Mouse (Mus musculus): Measurements from ENCODE around the gene Etfb. TPM values are rescaled to one million over a fixed set of nuclear protein-coding genes. Genes with fewer than 3 reads are reported as not detected.
A peak's percentile ranks its signal among the peaks of the same experiment; 100 is the strongest.

Gene Etfb
- polyA plus RNA-seq, 1 experiment from 2014 or later, result 668 TPM

DNA sequence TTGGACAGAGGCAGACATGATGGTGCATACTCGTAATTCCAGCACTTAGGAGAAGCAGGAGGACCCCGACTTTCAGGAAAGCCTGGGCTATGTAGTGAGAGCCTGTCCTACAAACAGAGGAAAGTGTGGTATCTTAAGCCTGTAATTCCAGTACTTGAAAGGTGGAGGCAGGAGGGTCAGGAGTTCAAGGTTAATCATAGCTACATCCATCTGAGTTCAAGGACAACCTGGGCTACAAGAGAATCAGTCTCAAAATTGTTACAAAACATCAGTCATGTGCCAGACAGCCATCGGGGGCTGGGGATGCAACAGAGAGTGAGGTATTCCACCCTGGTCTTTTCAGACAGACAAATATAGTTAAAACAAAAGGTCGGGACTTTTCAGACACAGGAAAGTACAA, 11.0 kb upstream of the Etfb start:
- no peaks in the 10 kb centered on the region for H3K4me1 ChIP-seq (replicated peaks)
- no peak overlapping the region for H3K4me2 ChIP-seq
- no peaks in the 10 kb centered on the region for H3K27me3 ChIP-seq
- no peak overlapping the region for H3K4me3 ChIP-seq
- no peak for ATAC-seq (replicated peaks; ENCODE audit: insufficient number of reproducible peaks, insufficient read depth, low FRiP score, low read depth)
- 61% methylated on average over 4 of the region's 4 CpGs for WGBS
- no peaks in the 10 kb centered on the region for H3K9me3 ChIP-seq (replicated peaks)
- H3K27ac ChIP-seq, result no peak overlapping the region
- H3K9ac ChIP-seq, result no peak overlapping the region
- no peaks in the 10 kb centered on the region for H3K36me3 ChIP-seq

DNA sequence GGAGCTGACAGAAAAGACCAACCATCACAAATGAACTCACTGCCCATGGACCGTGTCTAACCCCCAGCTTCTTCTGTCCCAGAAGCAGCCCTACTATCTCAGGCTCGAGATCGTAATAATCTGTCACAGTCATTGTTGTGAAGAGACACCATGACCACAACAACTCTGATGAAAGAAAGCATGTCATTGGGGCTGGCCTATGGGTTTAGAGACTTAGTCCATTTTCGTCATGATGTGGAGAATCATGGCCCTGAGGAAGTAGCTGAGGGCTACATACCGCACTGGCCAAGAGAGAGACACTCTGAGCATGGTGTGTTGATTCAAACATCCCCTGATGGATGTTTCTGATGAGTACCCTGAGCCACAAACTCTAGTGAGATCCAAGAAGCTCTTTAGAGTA, 9.2 kb upstream of the Etfb start:
- no peak for ATAC-seq (replicated peaks; ENCODE audit: insufficient number of reproducible peaks, insufficient read depth, low FRiP score, low read depth)
- Histone ChIP-seq H3K27ac (no peak overlapping the region), H3K4me1 (replicated peaks) (no peaks in the 10 kb centered on the region), H3K4me2 (no peak overlapping the region), H3K27me3 (no peaks in the 10 kb centered on the region), H3K9ac (no peak overlapping the region), H3K4me3 (no peak overlapping the region), H3K36me3 (no peaks in the 10 kb centered on the region), H3K9me3 (replicated peaks) (no peaks in the 10 kb centered on the region)
- 82% methylated on average over 5 of the region's 5 CpGs for WGBS

DNA sequence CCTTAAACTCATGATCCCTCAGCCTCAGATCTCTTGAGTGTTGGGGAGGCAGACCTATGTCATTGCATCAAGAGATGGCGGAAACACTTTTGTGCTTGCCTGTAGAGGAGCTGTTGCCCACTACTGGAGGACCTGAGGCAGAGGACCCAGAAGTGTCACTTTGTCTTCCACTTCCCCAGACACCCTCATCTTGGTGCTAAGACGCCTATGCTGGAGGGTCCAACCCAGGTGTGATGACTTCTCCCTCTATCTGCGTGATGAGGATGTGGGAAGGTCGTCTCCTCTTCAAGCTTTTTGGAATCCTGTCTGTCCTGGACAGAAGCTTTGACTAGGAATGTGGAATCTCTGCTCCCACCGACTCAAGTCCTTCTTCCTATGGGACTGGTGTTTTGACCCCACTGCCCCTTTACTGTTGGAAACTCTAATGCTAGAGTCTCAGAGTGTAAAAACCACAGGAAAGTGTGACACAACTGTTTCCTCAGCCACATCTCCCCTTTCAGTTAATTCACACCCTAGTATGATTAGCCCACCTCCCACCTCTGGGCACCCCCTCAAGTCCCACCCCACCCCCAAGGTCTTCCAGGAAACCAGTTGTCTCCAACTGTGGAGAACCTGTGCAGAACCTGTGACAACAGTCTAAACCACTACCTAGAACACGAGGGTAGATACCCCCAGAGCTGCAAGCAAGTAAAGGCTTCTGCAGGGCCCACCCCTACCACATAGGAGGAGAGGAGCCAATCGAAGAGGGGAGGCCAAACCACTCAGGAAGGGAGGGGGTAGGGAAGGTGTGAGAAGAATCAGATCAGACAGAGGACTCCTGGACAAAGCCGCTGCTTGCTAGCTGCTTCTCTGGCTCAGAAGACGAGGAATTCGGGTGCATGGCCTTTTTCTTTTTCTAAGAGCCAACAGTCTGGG, 7.3 kb upstream of the Etfb start, which contains the start of gene Nkg7:
Gene Nkg7 (plus strand): TSS at position 733 of the 915 bp plus-strand sequence.
- no peak within 1 kb of the TSS for H3K4me2 ChIP-seq
- no peaks in the 10 kb centered on the region for H3K36me3 ChIP-seq
- ATAC-seq (replicated peaks; ENCODE audit: insufficient number of reproducible peaks, insufficient read depth, low FRiP score, low read depth), result no peak
- H3K27me3 ChIP-seq, result no peaks in the 10 kb centered on the region
- 65% methylated on average over 10 of the region's 10 CpGs for WGBS
- H3K4me3 ChIP-seq, result no peak within 1 kb of the TSS; the same call in 1 of the 2 replicates
- no peak within 1 kb of the TSS for H3K27ac ChIP-seq
- H3K4me1 ChIP-seq (replicated peaks), result no peaks in the 10 kb centered on the region
- H3K9ac ChIP-seq, result no peak within 1 kb of the TSS
- H3K9me3 ChIP-seq (replicated peaks), result no peaks in the 10 kb centered on the region

DNA sequence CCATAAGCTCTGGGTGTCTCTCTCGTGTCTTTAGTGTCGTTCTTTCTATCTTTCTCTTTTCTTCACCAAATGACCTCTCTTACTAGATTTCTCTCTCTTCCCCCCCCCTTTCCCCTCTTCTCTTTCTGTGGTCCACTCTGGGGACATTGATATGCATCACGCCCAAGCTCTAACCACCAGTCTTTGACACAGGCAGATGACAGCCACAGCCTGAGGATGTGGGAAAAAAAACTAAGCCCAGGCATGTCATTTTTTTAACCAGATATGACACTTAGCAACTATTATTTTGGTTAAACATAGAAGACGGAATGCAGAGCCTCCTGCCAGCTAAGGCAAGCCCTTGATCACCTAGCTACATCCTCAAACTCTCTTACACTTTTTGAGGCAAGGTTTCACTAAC, 5.3 kb upstream of the Etfb start:
- no peak overlapping the region for H3K27ac ChIP-seq
- H3K4me3 ChIP-seq, result no peak overlapping the region
- H3K36me3 ChIP-seq, result no peaks in the 10 kb centered on the region
- no peaks in the 10 kb centered on the region for H3K9me3 ChIP-seq (replicated peaks)
- no peak overlapping the region for H3K9ac ChIP-seq
- no peaks in the 10 kb centered on the region for H3K27me3 ChIP-seq
- no peak for ATAC-seq (replicated peaks; ENCODE audit: insufficient number of reproducible peaks, insufficient read depth, low FRiP score, low read depth)
- H3K4me2 ChIP-seq, result no peak overlapping the region
- 73% methylated on average over 4 of the region's 4 CpGs for WGBS
- H3K4me1 ChIP-seq (replicated peaks), result peaks cover 9% of the 10 kb centered on the region

DNA sequence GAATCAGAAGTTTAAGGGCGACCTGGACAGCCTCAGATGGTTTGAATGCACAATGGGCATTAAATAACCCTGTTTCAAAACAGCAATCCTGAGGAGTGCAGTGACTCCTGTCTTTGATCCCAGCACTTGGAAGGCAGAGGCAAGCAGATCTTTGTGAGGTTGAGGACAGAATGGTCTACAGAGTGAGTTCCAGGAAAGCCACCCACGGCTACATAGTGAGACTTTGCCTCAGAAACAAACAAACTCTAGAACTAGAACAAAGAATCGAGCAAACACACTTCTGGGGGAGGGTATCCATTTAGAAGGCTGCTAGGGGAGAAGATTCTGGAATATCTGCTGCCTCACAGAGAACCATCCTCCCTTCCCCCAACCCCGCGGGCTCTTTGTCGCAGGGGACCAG, 3.4 kb upstream of the Etfb start, which contains the start of gene Cldnd2:
Gene Cldnd2 (plus strand): TSS at position 301 of the 400 bp plus-strand sequence.
- WGBS, result 82% methylated on average over 6 of the region's 6 CpGs
- H3K27ac ChIP-seq, result no peak within 1 kb of the TSS
- peaks cover 18% of the 10 kb centered on the region for H3K4me1 ChIP-seq (replicated peaks)
- no peak for ATAC-seq (replicated peaks; ENCODE audit: insufficient number of reproducible peaks, insufficient read depth, low FRiP score, low read depth)
- no peak within 1 kb of the TSS for H3K4me3 ChIP-seq
- no peak within 1 kb of the TSS for H3K9ac ChIP-seq
- no peaks in the 10 kb centered on the region for H3K9me3 ChIP-seq (replicated peaks)
- H3K27me3 ChIP-seq, result no peaks in the 10 kb centered on the region
- no peaks in the 10 kb centered on the region for H3K36me3 ChIP-seq
- H3K4me2 ChIP-seq, result no peak within 1 kb of the TSS

DNA sequence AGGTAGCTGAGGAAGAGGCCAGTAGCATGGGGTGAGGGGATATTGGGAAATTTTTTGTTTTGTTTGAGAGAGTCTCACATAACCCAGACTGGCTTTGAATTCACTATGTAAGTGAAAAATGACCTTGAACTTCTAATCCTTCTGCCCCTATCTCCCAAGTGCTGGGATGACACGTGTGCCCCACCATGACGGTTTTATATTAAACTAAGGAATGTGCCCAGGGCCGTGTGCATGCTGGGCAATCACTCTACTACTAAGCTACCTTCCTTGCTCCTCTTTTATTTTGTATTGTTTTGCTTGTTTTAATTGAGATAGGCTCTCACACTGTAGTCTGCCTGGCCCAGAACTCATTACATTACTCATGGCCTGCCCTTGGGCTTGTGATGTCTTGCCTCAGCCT, 2.8 kb upstream of the Etfb start:
- no peak overlapping the region for H3K9ac ChIP-seq
- WGBS, result 81% methylated on average over 3 of the region's 3 CpGs
- no peak overlapping the region for H3K4me3 ChIP-seq
- no peak for ATAC-seq (replicated peaks; ENCODE audit: insufficient number of reproducible peaks, insufficient read depth, low FRiP score, low read depth)
- H3K27ac ChIP-seq, result no peak overlapping the region
- no peaks in the 10 kb centered on the region for H3K27me3 ChIP-seq
- H3K9me3 ChIP-seq (replicated peaks), result no peaks in the 10 kb centered on the region
- H3K36me3 ChIP-seq, result no peaks in the 10 kb centered on the region
- no peak overlapping the region for H3K4me2 ChIP-seq
- peaks cover 24% of the 10 kb centered on the region for H3K4me1 ChIP-seq (replicated peaks)

DNA sequence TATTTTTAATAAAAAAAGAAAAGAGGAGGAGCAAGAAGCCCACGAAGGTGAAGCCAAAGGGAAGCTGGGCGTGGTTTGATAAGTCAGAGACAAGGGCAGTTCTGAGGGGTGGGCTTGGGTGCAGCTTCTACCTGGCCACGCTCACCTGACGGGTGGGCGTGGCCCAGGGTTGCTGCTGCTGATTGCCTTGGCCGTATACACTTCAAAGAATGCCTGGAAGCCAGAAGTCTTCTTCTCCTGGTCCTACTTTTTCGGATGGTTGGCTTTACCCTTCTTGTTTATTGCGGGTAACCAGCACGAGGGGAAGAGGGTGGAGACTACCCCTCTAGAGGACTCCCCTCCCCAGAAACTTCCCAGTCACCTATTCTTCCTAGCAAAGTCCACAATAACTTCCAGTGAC, 1.2 kb upstream of the Etfb start:
- H3K27ac ChIP-seq, result peak overlapping the region; percentile 97
- H3K27me3 ChIP-seq, result no peaks in the 10 kb centered on the region
- 14% methylated on average over 9 of the region's 9 CpGs for WGBS
- peak overlapping the region; percentile 60 for H3K4me3 ChIP-seq
- ATAC-seq (replicated peaks; ENCODE audit: insufficient number of reproducible peaks, insufficient read depth, low FRiP score, low read depth), result no peak
- peak overlapping the region; percentile 69 for H3K9ac ChIP-seq
- peaks cover 35% of the 10 kb centered on the region for H3K4me1 ChIP-seq (replicated peaks)
- H3K4me2 ChIP-seq, result peak overlapping the region; percentile 72
- no peaks in the 10 kb centered on the region for H3K36me3 ChIP-seq
- H3K9me3 ChIP-seq (replicated peaks), result no peaks in the 10 kb centered on the region

DNA sequence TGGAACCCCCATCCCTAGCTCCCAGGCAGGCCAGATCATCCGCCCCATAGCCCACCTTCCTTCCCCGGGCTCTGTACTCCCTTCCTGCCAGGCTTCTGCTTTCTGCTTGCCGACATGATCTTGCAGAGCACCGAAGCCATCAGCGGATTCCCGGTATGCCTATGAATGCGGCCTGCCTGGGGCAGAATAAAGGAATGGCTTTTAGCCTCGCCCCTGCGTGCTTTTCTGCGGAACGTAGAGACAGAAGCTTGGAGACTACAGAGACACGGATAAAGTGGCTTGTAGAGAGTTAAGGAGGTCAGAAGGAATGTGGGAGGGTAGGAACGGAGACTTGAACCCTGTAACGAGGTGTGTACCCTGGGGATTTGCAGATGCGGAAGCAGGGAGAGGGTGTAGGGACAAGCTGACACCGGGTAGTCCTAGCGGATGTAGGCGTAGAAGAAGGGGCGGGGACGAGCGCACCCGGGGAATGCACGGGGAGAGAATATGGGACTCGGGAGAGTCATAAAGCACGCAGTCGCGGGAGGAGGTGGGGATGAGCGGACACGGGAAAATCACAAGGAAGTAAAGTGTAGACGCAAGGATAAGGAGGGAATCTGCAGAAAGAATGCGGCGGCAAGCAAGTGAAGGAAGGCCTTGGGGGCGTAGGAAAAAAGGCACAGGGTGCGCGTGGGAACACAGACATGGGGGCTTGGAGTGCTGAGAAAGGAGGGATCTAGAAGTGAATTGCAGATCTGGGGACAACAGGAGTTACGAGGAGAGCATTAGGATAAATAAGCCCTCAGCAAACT, 562 bp upstream of the Etfb start:
- ATAC-seq (replicated peaks; ENCODE audit: insufficient number of reproducible peaks, insufficient read depth, low FRiP score, low read depth), result peak; percentile 88

DNA sequence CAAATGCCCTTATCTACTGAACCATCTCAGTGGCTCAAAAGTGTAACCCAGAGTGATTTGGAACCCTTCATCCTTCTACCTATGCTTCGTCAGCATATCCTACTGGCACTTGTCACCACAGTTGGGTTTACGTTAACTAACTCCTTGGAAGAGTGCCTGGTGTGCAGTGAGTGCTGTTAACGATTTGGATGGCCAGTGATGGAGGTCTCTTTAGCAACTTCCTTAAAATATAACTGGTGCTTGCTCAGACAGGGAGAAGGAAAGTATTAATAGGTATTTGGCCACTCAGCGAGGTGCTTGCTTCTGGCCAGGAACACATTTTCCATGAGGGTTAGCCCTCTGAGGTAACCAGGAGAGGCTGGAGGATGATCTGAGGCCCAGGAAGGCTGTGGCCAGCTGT, 3.9 kb downstream of the Etfb start:
- H3K27ac ChIP-seq, result peak overlapping the region; percentile 69
- 50% methylated on average over 4 of the region's 4 CpGs for WGBS
- H3K4me3 ChIP-seq, result no peak overlapping the region
- H3K4me2 ChIP-seq, result no peak overlapping the region
- H3K4me1 ChIP-seq (replicated peaks), result peaks cover 53% of the 10 kb centered on the region
- no peak overlapping the region for H3K9ac ChIP-seq
- H3K36me3 ChIP-seq, result peaks cover 10% of the 10 kb centered on the region
- H3K9me3 ChIP-seq (replicated peaks), result no peaks in the 10 kb centered on the region
- ATAC-seq (replicated peaks; ENCODE audit: insufficient number of reproducible peaks, insufficient read depth, low FRiP score, low read depth), result no peak
- no peaks in the 10 kb centered on the region for H3K27me3 ChIP-seq

More for the DNA sequence above, 562 bp upstream of the Etfb start:
- Histone ChIP-seq H3K27me3 (no peaks in the 10 kb centered on the region), H3K9ac (peak overlapping the region; percentile 69), H3K9me3 (replicated peaks) (no peaks in the 10 kb centered on the region), H3K4me2 (peak overlapping the region; percentile 72), H3K4me3 (peak overlapping the region; percentile 60), H3K4me1 (replicated peaks) (peaks cover 42% of the 10 kb centered on the region), H3K36me3 (no peaks in the 10 kb centered on the region), H3K27ac (peak overlapping the region; percentile 97)
- 1% methylated on average over 36 of the region's 36 CpGs for WGBS

DNA sequence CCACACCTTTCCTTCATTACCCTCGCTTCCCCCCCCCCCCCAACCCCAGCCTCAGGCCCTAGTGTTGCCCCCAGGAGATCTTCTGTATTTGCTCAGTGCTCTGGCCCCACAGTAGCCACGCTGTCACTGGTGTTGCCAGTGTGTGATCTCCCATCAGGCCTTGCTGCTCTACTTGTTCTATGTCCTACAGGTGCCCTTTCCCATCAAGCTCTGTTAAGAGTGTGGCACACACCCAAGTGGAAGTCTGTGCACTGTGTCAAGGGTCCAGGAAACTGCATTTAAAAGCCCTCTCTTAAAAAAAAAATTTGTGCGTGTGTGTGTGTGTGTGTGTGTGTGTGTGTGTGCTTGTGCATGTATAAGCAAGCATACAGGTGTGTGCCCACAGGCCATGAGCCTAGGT, 4.4 kb downstream of the Etfb start:
- H3K27ac ChIP-seq, result peak overlapping the region; percentile 69
- H3K9ac ChIP-seq, result no peak overlapping the region
- ATAC-seq (replicated peaks; ENCODE audit: insufficient number of reproducible peaks, insufficient read depth, low FRiP score, low read depth), result no peak
- H3K27me3 ChIP-seq, result no peaks in the 10 kb centered on the region
- peaks cover 14% of the 10 kb centered on the region for H3K36me3 ChIP-seq
- 68% methylated on average over 2 of the region's 3 CpGs for WGBS
- no peak overlapping the region for H3K4me2 ChIP-seq
- H3K4me1 ChIP-seq (replicated peaks), result peaks cover 50% of the 10 kb centered on the region
- H3K9me3 ChIP-seq (replicated peaks), result no peaks in the 10 kb centered on the region
- H3K4me3 ChIP-seq, result no peak overlapping the region

DNA sequence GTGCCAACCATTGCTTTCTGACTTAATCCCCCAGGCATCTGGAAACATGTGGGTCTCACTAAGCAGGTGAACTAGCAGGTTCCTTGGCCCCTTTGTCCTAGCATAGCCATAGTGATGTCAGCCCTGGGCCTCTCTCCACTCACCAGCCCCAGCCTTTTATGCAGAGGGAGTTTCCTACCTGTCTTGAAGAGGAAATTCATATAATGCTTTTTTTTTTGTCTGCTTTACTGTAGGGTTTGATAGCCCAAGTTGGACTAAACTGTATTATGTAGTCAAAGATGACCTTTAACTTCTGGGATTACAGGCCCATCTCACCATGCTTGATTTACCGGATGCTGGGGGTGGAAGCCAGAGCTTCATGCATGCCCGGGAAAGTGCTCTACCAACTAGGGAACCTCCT, 5.9 kb downstream of the Etfb start:
- 90% methylated on average over 2 of the region's 2 CpGs for WGBS
- H3K27ac ChIP-seq, result peak overlapping the region; percentile 69

More for the DNA sequence above, 5.9 kb downstream of the Etfb start:
- Histone ChIP-seq H3K36me3 (peaks cover 29% of the 10 kb centered on the region), H3K9ac (no peak overlapping the region), H3K4me3 (no peak overlapping the region), H3K4me1 (replicated peaks) (peaks cover 44% of the 10 kb centered on the region), H3K9me3 (replicated peaks) (no peaks in the 10 kb centered on the region), H3K27me3 (no peaks in the 10 kb centered on the region), H3K4me2 (no peak overlapping the region)
- no peak for ATAC-seq (replicated peaks; ENCODE audit: insufficient number of reproducible peaks, insufficient read depth, low FRiP score, low read depth)

Data from heart, embryonic 15.5 days (tissue).